Mouse (Mus musculus): ENCODE measurements around the gene Mrvi1. TPM values are rescaled to one million over a fixed set of nuclear protein-coding genes. Genes with fewer than 3 reads are reported as not detected.

Mrvi1 gene
- total and polyA plus RNA-seq, 2 experiments from 2014 or later = 0.88 to 2.7 TPM

- Histone ChIP-seq H3K4me1 (ENCODE audit: insufficient read depth, low read length) (no peaks in the 10 kb centered on the region), H3K27ac (ENCODE audit: low read depth, low read length) (no peak overlapping the region), H3K36me3 (ENCODE audit: insufficient read depth, low read length) (no peaks in the 10 kb centered on the region), H3K4me3 (ENCODE audit: low read depth, low read length) (no peak overlapping the region), H3K9ac (replicated peaks; ENCODE audit: low read length, poor library complexity, severe bottlenecking) (no peak overlapping the region), H3K27me3 (ENCODE audit: insufficient read depth, low read length) (no peaks in the 10 kb centered on the region), H3K4me2 (ENCODE audit: low read depth, low read length, poor library complexity, severe bottlenecking) (no peak overlapping the region), H3K9me3 (ENCODE audit: low read length) (no peaks in the 10 kb centered on the region)
- WGBS = 82% methylated on average over 5 of the region's 5 CpGs
- TF ChIP-seq CTCF (IDR thresholded peaks at IDR 0.05) = no peak
- DNase-seq (ENCODE audit: low spot score) (no peak), ATAC-seq (ENCODE audit: low FRiP score) (no peak)
Measured at GRCm38 (mm10) chr7:110860129-110860528, 122.1 kb downstream of the Mrvi1 start.

GRCm38 (mm10) chr7:110855604-110856003 lies 126.7 kb downstream of the Mrvi1 start:
- ATAC-seq (ENCODE audit: low FRiP score) = no peak
- no peak for TF ChIP-seq CTCF (IDR thresholded peaks at IDR 0.05)

GRCm38 (mm10) chr7:110854927-110855546 lies 127.2 kb downstream of the Mrvi1 start:
- H3K4me1 ChIP-seq (ENCODE audit: insufficient read depth, low read length) = no peaks in the 10 kb centered on the region
- H3K4me2 ChIP-seq (ENCODE audit: low read depth, low read length, poor library complexity, severe bottlenecking) = no peak overlapping the region
- no peaks in the 10 kb centered on the region for H3K9me3 ChIP-seq (ENCODE audit: low read length)
- 77% methylated on average over 8 of the region's 8 CpGs for WGBS
- DNase-seq (ENCODE audit: low spot score) (peak; percentile 61), ATAC-seq (ENCODE audit: low FRiP score) (no peak)
- no peaks in the 10 kb centered on the region for H3K27me3 ChIP-seq (ENCODE audit: insufficient read depth, low read length)
- no peak overlapping the region for H3K27ac ChIP-seq (ENCODE audit: low read depth, low read length)
- H3K36me3 ChIP-seq (ENCODE audit: insufficient read depth, low read length) = no peaks in the 10 kb centered on the region
- no peak for TF ChIP-seq CTCF (IDR thresholded peaks at IDR 0.05)
- H3K9ac ChIP-seq (replicated peaks; ENCODE audit: low read length, poor library complexity, severe bottlenecking) = no peak overlapping the region
- no peak overlapping the region for H3K4me3 ChIP-seq (ENCODE audit: low read depth, low read length)

More at GRCm38 (mm10) chr7:110855604-110856003, 126.7 kb downstream of the Mrvi1 start:
- no peak for DNase-seq (ENCODE audit: low spot score)
- Histone ChIP-seq H3K9ac (replicated peaks; ENCODE audit: low read length, poor library complexity, severe bottlenecking) (no peak overlapping the region), H3K4me2 (ENCODE audit: low read depth, low read length, poor library complexity, severe bottlenecking) (no peak overlapping the region), H3K27ac (ENCODE audit: low read depth, low read length) (no peak overlapping the region), H3K4me1 (ENCODE audit: insufficient read depth, low read length) (no peaks in the 10 kb centered on the region), H3K27me3 (ENCODE audit: insufficient read depth, low read length) (no peaks in the 10 kb centered on the region), H3K36me3 (ENCODE audit: insufficient read depth, low read length) (no peaks in the 10 kb centered on the region), H3K9me3 (ENCODE audit: low read length) (no peaks in the 10 kb centered on the region), H3K4me3 (ENCODE audit: low read depth, low read length) (no peak overlapping the region)
- 75% methylated on average over 1 of the region's 1 CpGs for WGBS

GRCm38 (mm10) chr7:110854519-110854918 lies 127.7 kb downstream of the Mrvi1 start:
- Histone ChIP-seq H3K4me1 (ENCODE audit: insufficient read depth, low read length) (no peaks in the 10 kb centered on the region), H3K9ac (replicated peaks; ENCODE audit: low read length, poor library complexity, severe bottlenecking) (no peak overlapping the region), H3K27me3 (ENCODE audit: insufficient read depth, low read length) (no peaks in the 10 kb centered on the region), H3K9me3 (ENCODE audit: low read length) (no peaks in the 10 kb centered on the region), H3K4me2 (ENCODE audit: low read depth, low read length, poor library complexity, severe bottlenecking) (no peak overlapping the region), H3K4me3 (ENCODE audit: low read depth, low read length) (no peak overlapping the region), H3K36me3 (ENCODE audit: insufficient read depth, low read length) (no peaks in the 10 kb centered on the region), H3K27ac (ENCODE audit: low read depth, low read length) (no peak overlapping the region)
- ATAC-seq (ENCODE audit: low FRiP score) = no peak
- WGBS = 57% methylated on average over 3 of the region's 3 CpGs
- DNase-seq (ENCODE audit: low spot score) = peak; percentile 28
- no peak for TF ChIP-seq CTCF (IDR thresholded peaks at IDR 0.05)

GRCm38 (mm10) chr7:110853611-110854010 lies 128.7 kb downstream of the Mrvi1 start:
- Histone ChIP-seq H3K4me3 (ENCODE audit: low read depth, low read length) (no peak overlapping the region), H3K36me3 (ENCODE audit: insufficient read depth, low read length) (no peaks in the 10 kb centered on the region), H3K27me3 (ENCODE audit: insufficient read depth, low read length) (no peaks in the 10 kb centered on the region), H3K27ac (ENCODE audit: low read depth, low read length) (no peak overlapping the region), H3K9ac (replicated peaks; ENCODE audit: low read length, poor library complexity, severe bottlenecking) (no peak overlapping the region), H3K9me3 (ENCODE audit: low read length) (no peaks in the 10 kb centered on the region), H3K4me1 (ENCODE audit: insufficient read depth, low read length) (no peaks in the 10 kb centered on the region), H3K4me2 (ENCODE audit: low read depth, low read length, poor library complexity, severe bottlenecking) (no peak overlapping the region)
- no peak for TF ChIP-seq CTCF (IDR thresholded peaks at IDR 0.05)
- 63% methylated on average over 10 of the region's 10 CpGs for WGBS
- DNase-seq (ENCODE audit: low spot score) (no peak), ATAC-seq (ENCODE audit: low FRiP score) (no peak)

- no peaks in the 10 kb centered on the region for H3K4me1 ChIP-seq (ENCODE audit: insufficient read depth, low read length)
- no peaks in the 10 kb centered on the region for H3K9me3 ChIP-seq (ENCODE audit: low read length)
- ATAC-seq (ENCODE audit: low FRiP score) (no peak), DNase-seq (ENCODE audit: low spot score) (no peak)
- 80% methylated on average over 7 of the region's 7 CpGs for WGBS
- TF ChIP-seq CTCF (IDR thresholded peaks at IDR 0.05) = no peak
- H3K27ac ChIP-seq (ENCODE audit: low read depth, low read length) = no peak overlapping the region
- H3K4me3 ChIP-seq (ENCODE audit: low read depth, low read length) = no peak overlapping the region
- no peak overlapping the region for H3K4me2 ChIP-seq (ENCODE audit: low read depth, low read length, poor library complexity, severe bottlenecking)
- no peaks in the 10 kb centered on the region for H3K27me3 ChIP-seq (ENCODE audit: insufficient read depth, low read length)
- H3K9ac ChIP-seq (replicated peaks; ENCODE audit: low read length, poor library complexity, severe bottlenecking) = no peak overlapping the region
- H3K36me3 ChIP-seq (ENCODE audit: insufficient read depth, low read length) = no peaks in the 10 kb centered on the region
Measured at GRCm38 (mm10) chr7:110851541-110852203, 130.6 kb downstream of the Mrvi1 start.

All from midbrain, postnatal 0 days (tissue).